Mouse (Mus musculus): ENCODE data around the gene Sgpp1. TPM values are rescaled to one million over a fixed set of nuclear protein-coding genes. Genes with fewer than 3 reads are reported as not detected.

Sgpp1 gene
- polyA plus RNA-seq, 1 experiment from 2014 or later = 13.8 TPM

- Histone ChIP-seq H3K27ac (replicated peaks; ENCODE audit: low read depth, low read length) (no peak overlapping the region), H3K4me2 (ENCODE audit: low read depth, low read length) (no peak overlapping the region), H3K4me1 (ENCODE audit: control insufficient read depth, insufficient read depth, low read length) (no peaks in the 10 kb centered on the region), H3K36me3 (replicated peaks; ENCODE audit: control insufficient read depth, insufficient read depth, low read depth, low read length) (no peaks in the 10 kb centered on the region), H3K27me3 (ENCODE audit: control insufficient read depth, insufficient read depth, low read length) (no peaks in the 10 kb centered on the region), H3K9ac (replicated peaks; ENCODE audit: low read length) (no peak overlapping the region), H3K9me3 (replicated peaks; ENCODE audit: control insufficient read depth, low read length) (no peaks in the 10 kb centered on the region), H3K4me3 (ENCODE audit: low read depth, low read length) (no peak overlapping the region)
- WGBS = 76% methylated on average over 4 of the region's 4 CpGs
- ATAC-seq (replicated peaks; ENCODE audit: insufficient number of reproducible peaks, low FRiP score, low TSS enrichment, low read depth) (no peak), DNase-seq (ENCODE audit: low spot score) (no peak)
Measured at GRCm38 (mm10) chr12:75730458-75730857, 5.1 kb downstream of the Sgpp1 start.

- no peaks in the 10 kb centered on the region for H3K9me3 ChIP-seq (replicated peaks; ENCODE audit: control insufficient read depth, low read length)
- no peaks in the 10 kb centered on the region for H3K4me1 ChIP-seq (ENCODE audit: control insufficient read depth, insufficient read depth, low read length)
- H3K9ac ChIP-seq (replicated peaks; ENCODE audit: low read length) = no peak overlapping the region
- no peak overlapping the region for H3K27ac ChIP-seq (replicated peaks; ENCODE audit: low read depth, low read length)
- WGBS = 69% methylated on average over 1 of the region's 1 CpGs
- no peaks in the 10 kb centered on the region for H3K27me3 ChIP-seq (ENCODE audit: control insufficient read depth, insufficient read depth, low read length)
- no peak overlapping the region for H3K4me3 ChIP-seq (ENCODE audit: low read depth, low read length)
- no peaks in the 10 kb centered on the region for H3K36me3 ChIP-seq (replicated peaks; ENCODE audit: control insufficient read depth, insufficient read depth, low read depth, low read length)
- ATAC-seq (replicated peaks; ENCODE audit: insufficient number of reproducible peaks, low FRiP score, low TSS enrichment, low read depth) (no peak), DNase-seq (ENCODE audit: low spot score) (no peak)
- no peak overlapping the region for H3K4me2 ChIP-seq (ENCODE audit: low read depth, low read length)
Measured at GRCm38 (mm10) chr12:75729876-75730275, 5.7 kb downstream of the Sgpp1 start.

- no peak overlapping the region for H3K27ac ChIP-seq (replicated peaks; ENCODE audit: low read depth, low read length)
- ATAC-seq (replicated peaks; ENCODE audit: insufficient number of reproducible peaks, low FRiP score, low TSS enrichment, low read depth) = no peak
- no peaks in the 10 kb centered on the region for H3K27me3 ChIP-seq (ENCODE audit: control insufficient read depth, insufficient read depth, low read length)
- H3K4me1 ChIP-seq (ENCODE audit: control insufficient read depth, insufficient read depth, low read length) = no peaks in the 10 kb centered on the region
- no peak overlapping the region for H3K9ac ChIP-seq (replicated peaks; ENCODE audit: low read length)
- DNase-seq (ENCODE audit: low spot score) = no peak
- 91% methylated on average over 15 of the region's 15 CpGs for WGBS
- no peaks in the 10 kb centered on the region for H3K36me3 ChIP-seq (replicated peaks; ENCODE audit: control insufficient read depth, insufficient read depth, low read depth, low read length)
- H3K4me2 ChIP-seq (ENCODE audit: low read depth, low read length) = no peak overlapping the region
- no peak overlapping the region for H3K4me3 ChIP-seq (ENCODE audit: low read depth, low read length)
- no peaks in the 10 kb centered on the region for H3K9me3 ChIP-seq (replicated peaks; ENCODE audit: control insufficient read depth, low read length)
Measured at GRCm38 (mm10) chr12:75727333-75728125, 8.0 kb downstream of the Sgpp1 start.

DNA sequence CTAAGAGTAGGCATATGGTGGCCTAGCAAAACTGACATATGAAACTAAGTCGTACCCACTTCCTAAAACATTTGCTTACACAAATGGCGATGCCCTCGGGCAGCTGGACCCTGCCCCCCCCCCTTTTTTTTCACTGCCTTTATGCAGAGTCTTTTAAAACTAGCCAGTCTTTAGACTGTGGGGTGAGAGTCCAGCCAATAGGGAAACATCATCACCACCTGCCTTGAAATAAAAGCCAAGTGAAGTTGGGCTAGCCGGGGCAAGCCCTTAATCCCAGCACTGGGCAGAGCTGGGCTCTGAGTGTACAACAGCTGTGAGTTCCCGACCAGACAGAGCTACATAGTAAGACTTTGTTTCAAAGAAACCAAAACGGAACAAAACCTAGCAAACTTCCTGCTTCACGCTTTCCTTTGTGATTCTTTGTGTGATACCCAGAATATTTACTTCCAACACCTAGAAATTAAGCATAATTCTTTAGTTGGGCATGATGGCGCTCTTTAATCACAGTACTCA lies 9.1 kb downstream of the Sgpp1 start:
- H3K4me1 ChIP-seq (ENCODE audit: control insufficient read depth, insufficient read depth, low read length) = no peaks in the 10 kb centered on the region
- no peak overlapping the region for H3K9ac ChIP-seq (replicated peaks; ENCODE audit: low read length)
- H3K36me3 ChIP-seq (replicated peaks; ENCODE audit: control insufficient read depth, insufficient read depth, low read depth, low read length) = no peaks in the 10 kb centered on the region
- no peaks in the 10 kb centered on the region for H3K9me3 ChIP-seq (replicated peaks; ENCODE audit: control insufficient read depth, low read length)
- H3K4me2 ChIP-seq (ENCODE audit: low read depth, low read length) = no peak overlapping the region
- no peak overlapping the region for H3K27ac ChIP-seq (replicated peaks; ENCODE audit: low read depth, low read length)
- DNase-seq (ENCODE audit: low spot score) (no peak), ATAC-seq (replicated peaks; ENCODE audit: insufficient number of reproducible peaks, low FRiP score, low TSS enrichment, low read depth) (no peak)
- no peaks in the 10 kb centered on the region for H3K27me3 ChIP-seq (ENCODE audit: control insufficient read depth, insufficient read depth, low read length)
- no peak overlapping the region for H3K4me3 ChIP-seq (ENCODE audit: low read depth, low read length)
- 75% methylated on average over 8 of the region's 8 CpGs for WGBS

- no peak overlapping the region for H3K9ac ChIP-seq (replicated peaks; ENCODE audit: low read length)
- no peak overlapping the region for H3K27ac ChIP-seq (replicated peaks; ENCODE audit: low read depth, low read length)
- WGBS = 91% methylated on average over 14 of the region's 14 CpGs
- DNase-seq (ENCODE audit: low spot score) (no peak), ATAC-seq (replicated peaks; ENCODE audit: insufficient number of reproducible peaks, low FRiP score, low TSS enrichment, low read depth) (no peak)
- no peaks in the 10 kb centered on the region for H3K9me3 ChIP-seq (replicated peaks; ENCODE audit: control insufficient read depth, low read length)
- H3K36me3 ChIP-seq (replicated peaks; ENCODE audit: control insufficient read depth, insufficient read depth, low read depth, low read length) = no peaks in the 10 kb centered on the region
- H3K4me2 ChIP-seq (ENCODE audit: low read depth, low read length) = no peak overlapping the region
- no peak overlapping the region for H3K4me3 ChIP-seq (ENCODE audit: low read depth, low read length)
- H3K4me1 ChIP-seq (ENCODE audit: control insufficient read depth, insufficient read depth, low read length) = no peaks in the 10 kb centered on the region
- H3K27me3 ChIP-seq (ENCODE audit: control insufficient read depth, insufficient read depth, low read length) = no peaks in the 10 kb centered on the region
Measured at GRCm38 (mm10) chr12:75724621-75725324, 10.8 kb downstream of the Sgpp1 start.

DNA sequence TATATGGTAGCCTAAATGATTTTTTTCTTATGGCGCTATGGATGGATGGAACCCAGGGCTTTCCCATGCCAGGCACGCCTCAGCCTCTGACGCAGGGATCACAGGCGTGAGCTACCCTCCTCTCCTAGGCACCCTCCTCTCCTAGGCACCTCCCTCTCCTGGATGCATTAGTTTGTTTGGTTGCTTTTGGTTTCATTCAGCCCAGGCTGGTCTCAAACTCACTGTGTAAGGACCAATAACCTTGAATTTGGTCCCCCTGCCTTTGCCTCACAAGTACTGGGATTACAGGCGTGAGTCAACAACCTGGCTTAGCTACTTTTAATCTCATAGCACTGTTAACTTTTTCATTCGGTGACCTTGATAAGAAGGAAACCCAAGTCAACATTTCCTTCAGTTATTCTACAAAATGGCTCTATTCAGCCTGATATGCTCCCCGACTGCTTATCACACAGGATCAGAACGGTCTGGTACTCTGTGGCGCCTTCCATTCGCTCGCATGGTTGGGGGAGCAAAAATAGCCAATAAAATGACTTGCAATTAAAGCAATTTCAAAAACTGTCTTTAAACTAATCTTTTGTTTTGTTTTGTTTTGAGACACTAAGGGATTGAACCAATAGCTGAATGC lies 11.6 kb downstream of the Sgpp1 start:
- ATAC-seq (replicated peaks; ENCODE audit: insufficient number of reproducible peaks, low FRiP score, low TSS enrichment, low read depth) = no peak
- WGBS = 90% methylated on average over 11 of the region's 11 CpGs
- H3K27ac ChIP-seq (replicated peaks; ENCODE audit: low read depth, low read length) = no peak overlapping the region
- no peaks in the 10 kb centered on the region for H3K36me3 ChIP-seq (replicated peaks; ENCODE audit: control insufficient read depth, insufficient read depth, low read depth, low read length)
- no peak for DNase-seq (ENCODE audit: low spot score)
- H3K9me3 ChIP-seq (replicated peaks; ENCODE audit: control insufficient read depth, low read length) = no peaks in the 10 kb centered on the region
- H3K27me3 ChIP-seq (ENCODE audit: control insufficient read depth, insufficient read depth, low read length) = no peaks in the 10 kb centered on the region
- H3K9ac ChIP-seq (replicated peaks; ENCODE audit: low read length) = no peak overlapping the region
- no peak overlapping the region for H3K4me2 ChIP-seq (ENCODE audit: low read depth, low read length)
- H3K4me3 ChIP-seq (ENCODE audit: low read depth, low read length) = no peak overlapping the region
- no peaks in the 10 kb centered on the region for H3K4me1 ChIP-seq (ENCODE audit: control insufficient read depth, insufficient read depth, low read length)

- 14% methylated on average over 4 of the region's 4 CpGs for whole genome bisulfite sequencing
- DNase-seq (ENCODE audit: low spot score) (no peak), ATAC-seq (replicated peaks; ENCODE audit: insufficient number of reproducible peaks, low FRiP score, low TSS enrichment, low read depth) (no peak)
- H3K9ac ChIP-seq (replicated peaks; ENCODE audit: low read length) = no peak overlapping the region
- no peak overlapping the region for H3K4me2 ChIP-seq (ENCODE audit: low read depth, low read length)
- H3K4me1 ChIP-seq (ENCODE audit: control insufficient read depth, insufficient read depth, low read length) = no peaks in the 10 kb centered on the region
- H3K27me3 ChIP-seq (ENCODE audit: control insufficient read depth, insufficient read depth, low read length) = no peaks in the 10 kb centered on the region
- no peak overlapping the region for H3K4me3 ChIP-seq (ENCODE audit: low read depth, low read length)
- H3K9me3 ChIP-seq (replicated peaks; ENCODE audit: control insufficient read depth, low read length) = no peaks in the 10 kb centered on the region
- H3K27ac ChIP-seq (replicated peaks; ENCODE audit: low read depth, low read length) = no peak overlapping the region
- H3K36me3 ChIP-seq (replicated peaks; ENCODE audit: control insufficient read depth, insufficient read depth, low read depth, low read length) = no peaks in the 10 kb centered on the region
Measured at GRCm38 (mm10) chr12:75721941-75722340, 13.6 kb downstream of the Sgpp1 start.

DNA sequence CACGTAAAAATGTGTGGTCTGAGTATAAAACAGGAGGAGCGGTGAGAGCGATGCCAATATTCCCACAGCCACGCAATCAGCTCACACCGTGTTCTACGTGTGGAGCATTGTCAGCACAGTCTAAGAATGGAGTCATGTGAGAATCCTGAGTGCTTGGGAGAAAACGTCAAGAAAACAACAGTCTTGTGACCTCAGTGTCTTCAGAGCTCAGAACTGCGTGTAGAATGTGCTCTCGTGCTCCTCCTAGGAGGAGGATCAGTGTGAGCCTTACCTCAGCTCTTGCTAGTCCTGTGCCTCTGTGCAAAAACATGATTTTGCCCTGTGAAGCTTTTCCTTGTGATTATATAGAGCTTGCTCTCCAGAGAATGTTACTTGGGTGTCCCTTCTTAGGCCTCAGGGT lies 14.5 kb downstream of the Sgpp1 start:
- no peak for ATAC-seq (replicated peaks; ENCODE audit: insufficient number of reproducible peaks, low FRiP score, low TSS enrichment, low read depth)
- no peak overlapping the region for H3K9ac ChIP-seq (replicated peaks; ENCODE audit: low read length)
- no peak overlapping the region for H3K4me2 ChIP-seq (ENCODE audit: low read depth, low read length)
- H3K9me3 ChIP-seq (replicated peaks; ENCODE audit: control insufficient read depth, low read length) = no peaks in the 10 kb centered on the region
- DNase-seq (ENCODE audit: low spot score) = no peak
- H3K27me3 ChIP-seq (ENCODE audit: control insufficient read depth, insufficient read depth, low read length) = no peaks in the 10 kb centered on the region
- no peaks in the 10 kb centered on the region for H3K36me3 ChIP-seq (replicated peaks; ENCODE audit: control insufficient read depth, insufficient read depth, low read depth, low read length)
- H3K27ac ChIP-seq (replicated peaks; ENCODE audit: low read depth, low read length) = no peak overlapping the region
- H3K4me3 ChIP-seq (ENCODE audit: low read depth, low read length) = no peak overlapping the region
- no peaks in the 10 kb centered on the region for H3K4me1 ChIP-seq (ENCODE audit: control insufficient read depth, insufficient read depth, low read length)
- WGBS = 62% methylated on average over 9 of the region's 9 CpGs
